Mouse (Mus musculus) left cerebral cortex, postnatal 4 days (tissue): Measurements from ENCODE around the gene Notum. TPM values are rescaled to one million over a fixed set of nuclear protein-coding genes. Genes with fewer than 3 reads are reported as not detected.

Source experiments
- DNase-seq: peaks from one replicate; pipeline ENCODE4 v3.0.0-alpha.2; 2022
- intact Hi-C: fragments of 180-260 bp; cut with DNase I; formaldehyde crosslinking; loops from one replicate; pipeline ENCODE4 v1.15.1; 2025
- total RNA-seq, 2 experiments: library from RNA; stranded (reverse); gene quantifications; 2 replicates each; pipeline ENCODE4 v1.2.3; 2021

Gene Notum
- total RNA-seq, 2 experiments from 2014 or later: 4.7 to 7.8 TPM

GRCm38 (mm10) chr11:120623961-120624679 lies 36.9 kb downstream of the Notum start:
- intact Hi-C loops: loop anchor here (10.0 kb wide), 1 partner anchor 91 kb away; the partner anchor contains the start of genes Cenpx and Lrrc45
- DNase-seq: peak; percentile 69

- intact Hi-C loops: loop anchor here (10.0 kb wide), 1 partner anchor 92 kb away; the partner anchor contains the start of genes Cenpx and Lrrc45
- DNase-seq: no peak
Observed at GRCm38 (mm10) chr11:120622805-120623204, 38.2 kb downstream of the Notum start.

GRCm38 (mm10) chr11:120620195-120620594 lies 40.8 kb downstream of the Notum start:
- intact Hi-C loops: loop anchor here (10.0 kb wide), 1 partner anchor 95 kb away; the partner anchor contains the start of genes Cenpx and Lrrc45
- DNase-seq: no peak

- intact Hi-C loops: loop anchor here (10.0 kb wide), 1 partner anchor 166 kb away; the partner anchor contains the start of genes Gps1 and Rfng
- DNase-seq: no peak
Observed at GRCm38 (mm10) chr11:120618619-120619535, 42.1 kb downstream of the Notum start.

- intact Hi-C loops: loop anchor here (10.0 kb wide), 1 partner anchor 167 kb away; the partner anchor contains the start of genes Gps1 and Rfng
- peak; percentile 94 for DNase-seq
Observed at GRCm38 (mm10) chr11:120617519-120618112, 43.4 kb downstream of the Notum start, which contains the start of gene Pcyt2. TSS of gene Pcyt2 (minus strand) at chr11:120617936.

- DNase-seq: no peak
Observed at GRCm38 (mm10) chr11:120616617-120617294, 44.2 kb downstream of the Notum start.

GRCm38 (mm10) chr11:120615606-120616203 lies 45.3 kb downstream of the Notum start:
- intact Hi-C loops: loop anchor here (10.0 kb wide), 1 partner anchor 169 kb away; the partner anchor contains the start of genes Gps1 and Rfng
- DNase-seq: no peak

More at GRCm38 (mm10) chr11:120616617-120617294, 44.2 kb downstream of the Notum start:
- intact Hi-C loops: loop anchor here (10.0 kb wide), 1 partner anchor 168 kb away; the partner anchor contains the start of genes Gps1 and Rfng

GRCm38 (mm10) chr11:120615167-120615566 lies 45.8 kb downstream of the Notum start:
- intact Hi-C loops: loop anchor here (10.0 kb wide), 1 partner anchor 170 kb away; the partner anchor contains the start of genes Gps1 and Rfng
- no peak for DNase-seq

- intact Hi-C loops: loop anchor here (10.0 kb wide), 1 partner anchor 171 kb away; the partner anchor contains the start of genes Gps1 and Rfng
- no peak for DNase-seq
Observed at GRCm38 (mm10) chr11:120613976-120614375, 47.0 kb downstream of the Notum start.

- intact Hi-C loops: loop anchor here (10.0 kb wide), 1 partner anchor 171 kb away; the partner anchor contains the start of genes Gps1 and Rfng
- no peak for DNase-seq
Observed at GRCm38 (mm10) chr11:120613481-120613972, 47.4 kb downstream of the Notum start.

- intact Hi-C loops: loop anchor here (10.0 kb wide), 1 partner anchor 172 kb away; the partner anchor contains the start of genes Gps1 and Rfng
- DNase-seq: peak; percentile 88
Observed at GRCm38 (mm10) chr11:120612763-120613162, 48.2 kb downstream of the Notum start.

GRCm38 (mm10) chr11:120610477-120611046 lies 50.4 kb downstream of the Notum start:
- intact Hi-C loops: loop anchor here (10.0 kb wide), 1 partner anchor 174 kb away; the partner anchor contains the start of genes Gps1 and Rfng

GRCm38 (mm10) chr11:120609250-120609649 lies 51.7 kb downstream of the Notum start:
- intact Hi-C loops: no loop called here

More at GRCm38 (mm10) chr11:120610477-120611046, 50.4 kb downstream of the Notum start:
- no peak for DNase-seq

GRCm38 (mm10) chr11:120608241-120609034 lies 52.5 kb downstream of the Notum start, which contains the start of gene Npb:
TSS of gene Npb (plus strand) at chr11:120608477.
- intact Hi-C loops: no loop called here
- no peak for DNase-seq

More at GRCm38 (mm10) chr11:120609250-120609649, 51.7 kb downstream of the Notum start:
- DNase-seq: no peak

- no peak for DNase-seq
- intact Hi-C loops: no loop called here
Observed at GRCm38 (mm10) chr11:120606764-120607163, 54.2 kb downstream of the Notum start.

- no peak for DNase-seq
- intact Hi-C loops: no loop called here
Observed at GRCm38 (mm10) chr11:120605667-120606066, 55.3 kb downstream of the Notum start.
